Mouse (Mus musculus): Measurements from ENCODE around the gene Hoxd10. TPM values are rescaled to one million over a fixed set of nuclear protein-coding genes. Genes with fewer than 3 reads are reported as not detected.

The Hoxd10 gene
- polyA plus RNA-seq (2014; fragmentation: Nextera tagmentation; extraction: Ambion mirVana), result 0.09 and 0.30 TPM in 2 replicates

DNA sequence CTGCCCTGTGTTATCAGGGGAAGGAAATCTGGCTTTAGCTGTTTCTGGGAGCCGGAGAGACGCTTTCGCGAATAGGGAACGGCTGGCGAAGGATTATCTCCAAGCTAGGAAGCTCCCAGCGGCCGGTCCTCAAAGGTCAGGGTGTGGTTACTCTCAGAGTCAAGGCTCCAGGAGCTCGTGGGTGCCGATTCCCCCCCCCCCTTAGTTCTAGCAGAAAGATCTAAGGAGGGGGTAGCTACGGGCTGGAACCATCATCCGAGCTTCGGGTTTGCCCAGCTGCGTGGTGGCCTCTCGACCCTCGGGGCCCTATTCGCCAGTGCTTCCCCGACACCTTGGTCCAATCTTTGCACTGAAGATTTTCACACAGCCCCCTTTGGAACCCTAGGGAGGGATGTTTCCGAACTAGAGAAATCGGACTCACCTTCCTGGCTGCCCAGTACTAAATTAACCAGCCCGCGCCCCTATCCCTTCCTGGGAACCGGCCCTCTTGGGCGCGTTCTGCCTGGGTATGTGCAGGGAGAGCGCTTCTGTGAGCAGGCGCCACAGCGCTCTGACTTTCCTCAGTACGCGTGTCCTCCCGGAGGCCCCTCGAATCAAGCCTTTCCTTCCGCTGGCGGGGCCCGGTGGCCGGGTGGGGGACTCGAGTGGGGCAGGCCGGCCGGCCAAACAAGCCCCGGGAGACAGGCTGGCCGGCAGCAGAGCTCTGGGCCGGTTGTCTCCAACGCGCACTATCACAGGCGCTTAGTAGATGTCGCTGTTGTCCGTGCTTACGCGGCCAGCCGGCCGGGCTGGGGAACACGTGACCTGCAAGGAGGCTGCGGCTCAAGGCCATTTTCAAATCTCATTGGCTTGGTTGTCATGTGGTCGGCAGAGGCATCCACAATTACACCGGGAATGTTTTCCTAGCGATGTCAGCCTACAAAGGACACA lies at the start of gene Hoxd10:
Hoxd10 (plus strand) TSS at position 903 of the 930 bp plus-strand sequence.
- DNase-seq (ENCODE audit: low spot score) (no peak), ATAC-seq (replicated peaks; ENCODE audit: low FRiP score) (no peak)
- H3K4me1 ChIP-seq (replicated peaks; ENCODE audit: control insufficient read depth, insufficient read depth, low read length), result no peaks in the 10 kb centered on the region
- no peaks in the 10 kb centered on the region for H3K9me3 ChIP-seq (ENCODE audit: control insufficient read depth, low read length)
- H3K27me3 ChIP-seq (replicated peaks; ENCODE audit: control insufficient read depth, insufficient read depth, low read length), result peaks cover 99% of the 10 kb centered on the region
- no peaks in the 10 kb centered on the region for H3K36me3 ChIP-seq (ENCODE audit: control insufficient read depth, insufficient read depth, low read length)
- H3K27ac ChIP-seq (ENCODE audit: low read depth, low read length), result no peak within 1 kb of the TSS
- 1% methylated on average over 56 of the region's 56 CpGs for WGBS
- no peak within 1 kb of the TSS; the same call in 1 of the 2 replicates for H3K4me3 ChIP-seq (ENCODE audit: low read depth, low read length)
- peak within 1 kb of the TSS; percentile 38 for H3K4me2 ChIP-seq
- no peak within 1 kb of the TSS for H3K9ac ChIP-seq (ENCODE audit: low read depth, low read length)

DNA sequence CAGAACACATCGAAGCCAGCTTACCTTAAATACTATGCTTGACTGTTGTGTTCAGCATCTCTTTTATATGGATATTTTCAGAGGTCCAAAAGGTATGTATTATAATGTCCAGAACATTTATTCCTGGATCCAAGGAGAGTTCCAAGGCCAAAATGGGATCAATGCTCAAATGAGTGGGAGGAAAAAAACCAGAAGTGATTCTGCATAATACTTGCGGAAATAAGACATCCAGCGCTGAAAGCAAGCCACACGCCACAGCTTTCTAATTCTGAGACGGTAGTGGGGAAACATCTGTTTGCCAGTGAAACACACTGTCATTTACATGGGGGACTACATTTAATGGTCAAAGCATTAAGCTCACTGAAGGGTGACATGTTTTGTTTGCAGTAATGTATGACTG lies 49.3 kb upstream of the Hoxd10 start:
- no peak for DNase-seq (ENCODE audit: low spot score)
- Histone ChIP-seq H3K4me1 (replicated peaks; ENCODE audit: control insufficient read depth, insufficient read depth, low read length) (no peaks in the 10 kb centered on the region), H3K36me3 (ENCODE audit: control insufficient read depth, insufficient read depth, low read length) (no peaks in the 10 kb centered on the region), H3K4me2 (no peak overlapping the region), H3K9ac (ENCODE audit: low read depth, low read length) (no peak overlapping the region), H3K9me3 (ENCODE audit: control insufficient read depth, low read length) (no peaks in the 10 kb centered on the region), H3K27ac (ENCODE audit: low read depth, low read length) (no peak overlapping the region), H3K4me3 (ENCODE audit: low read depth, low read length) (no peak overlapping the region), H3K27me3 (replicated peaks; ENCODE audit: control insufficient read depth, insufficient read depth, low read length) (peaks cover 36% of the 10 kb centered on the region)
- ATAC-seq (replicated peaks; ENCODE audit: low FRiP score), result no peak
- 69% methylated on average over 5 of the region's 5 CpGs for WGBS

DNA sequence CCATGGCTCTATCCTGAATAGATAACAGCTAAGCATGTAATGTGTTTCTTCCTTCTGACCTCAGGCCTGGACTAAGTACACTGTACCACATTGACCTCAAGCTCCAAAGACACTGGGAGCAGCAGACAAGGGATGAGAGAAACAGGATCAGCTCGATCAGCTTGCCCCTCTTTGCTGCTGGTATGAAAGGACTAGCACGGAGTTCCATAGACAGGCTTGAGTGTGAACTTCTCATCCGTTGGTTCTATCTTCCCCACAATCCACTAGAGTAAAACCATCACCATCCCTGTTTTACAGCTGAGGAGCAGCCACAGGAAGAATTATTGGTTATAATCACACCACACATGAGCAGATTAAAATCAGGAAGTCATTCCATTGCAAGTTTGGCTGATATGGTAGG lies 46.1 kb upstream of the Hoxd10 start:
- Histone ChIP-seq H3K4me3 (ENCODE audit: low read depth, low read length) (no peak overlapping the region), H3K9ac (ENCODE audit: low read depth, low read length) (no peak overlapping the region), H3K4me1 (replicated peaks; ENCODE audit: control insufficient read depth, insufficient read depth, low read length) (no peaks in the 10 kb centered on the region), H3K9me3 (ENCODE audit: control insufficient read depth, low read length) (no peaks in the 10 kb centered on the region), H3K36me3 (ENCODE audit: control insufficient read depth, insufficient read depth, low read length) (no peaks in the 10 kb centered on the region), H3K4me2 (no peak overlapping the region), H3K27ac (ENCODE audit: low read depth, low read length) (no peak overlapping the region), H3K27me3 (replicated peaks; ENCODE audit: control insufficient read depth, insufficient read depth, low read length) (peaks cover 68% of the 10 kb centered on the region)
- no peak for DNase-seq (ENCODE audit: low spot score)
- WGBS, result 69% methylated on average over 3 of the region's 3 CpGs
- no peak for ATAC-seq (replicated peaks; ENCODE audit: low FRiP score)

DNA sequence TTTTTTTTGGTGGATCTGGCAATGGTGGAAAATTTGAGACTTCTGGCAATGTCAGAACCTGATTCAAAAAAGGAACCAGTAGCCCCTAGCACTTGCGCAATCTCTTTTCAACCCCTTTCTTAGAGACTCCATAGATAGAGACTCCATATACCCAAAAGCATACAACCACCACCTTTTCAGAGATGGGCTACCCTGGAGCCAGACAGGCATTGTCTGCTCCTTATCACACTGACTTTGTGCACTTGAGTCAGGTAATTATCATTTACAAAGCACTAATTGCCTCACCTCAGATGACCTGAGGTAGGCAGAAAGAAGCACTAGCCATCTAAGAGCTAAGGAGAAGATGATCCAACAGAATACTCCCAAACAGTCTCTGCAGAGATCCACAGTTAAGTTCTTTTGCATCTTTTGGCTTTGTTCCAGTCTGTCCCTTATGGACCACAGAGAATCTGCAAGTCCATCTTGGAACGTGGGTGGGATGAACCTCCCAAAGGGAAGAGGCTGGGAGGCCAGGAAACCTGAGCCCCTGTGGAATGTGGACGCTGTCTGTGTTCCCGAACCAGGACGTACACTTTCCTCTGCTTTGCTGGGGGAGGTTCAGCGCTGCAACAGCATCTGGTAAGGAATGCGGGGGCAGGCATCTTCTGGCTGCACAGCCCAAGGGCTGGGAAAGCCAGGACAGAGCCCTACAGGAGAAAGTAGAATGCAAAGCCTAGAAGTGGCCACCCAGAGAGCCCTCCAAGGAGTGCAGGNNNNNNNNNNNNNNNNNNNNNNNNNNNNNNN lies 44.5 kb upstream of the Hoxd10 start:
- no peak for DNase-seq (ENCODE audit: low spot score)

DNA sequence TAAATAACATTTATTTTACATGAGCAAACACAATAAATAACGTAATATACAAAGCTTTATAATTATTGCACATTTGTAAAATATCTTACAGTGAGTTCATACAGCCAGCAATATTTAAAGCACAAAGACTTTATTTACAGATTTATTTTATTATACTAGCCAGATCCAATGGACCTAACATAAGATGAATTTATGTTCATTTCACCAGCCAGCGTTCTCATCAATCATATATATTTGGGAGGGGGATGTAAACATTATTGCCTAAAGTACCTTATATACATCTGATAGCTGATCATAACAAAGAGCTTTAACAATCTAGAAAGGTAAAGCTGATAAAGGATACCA lies 38.8 kb upstream of the Hoxd10 start:
- Histone ChIP-seq H3K9ac (ENCODE audit: low read depth, low read length) (no peak overlapping the region), H3K4me2 (no peak overlapping the region), H3K4me3 (ENCODE audit: low read depth, low read length) (no peak overlapping the region), H3K9me3 (ENCODE audit: control insufficient read depth, low read length) (no peaks in the 10 kb centered on the region), H3K27me3 (replicated peaks; ENCODE audit: control insufficient read depth, insufficient read depth, low read length) (peaks cover 91% of the 10 kb centered on the region), H3K36me3 (ENCODE audit: control insufficient read depth, insufficient read depth, low read length) (no peaks in the 10 kb centered on the region), H3K27ac (ENCODE audit: low read depth, low read length) (no peak overlapping the region), H3K4me1 (replicated peaks; ENCODE audit: control insufficient read depth, insufficient read depth, low read length) (peaks cover 6% of the 10 kb centered on the region; the same call in 1 of the 2 replicates)
- DNase-seq (ENCODE audit: low spot score), result no peak
- no peak for ATAC-seq (replicated peaks; ENCODE audit: low FRiP score)
- WGBS, result 40% methylated on average over 2 of the region's 2 CpGs

More for the DNA sequence above, 44.5 kb upstream of the Hoxd10 start:
- WGBS, result 17% methylated on average over 7 of the region's 7 CpGs
- H3K9ac ChIP-seq (ENCODE audit: low read depth, low read length), result no peak overlapping the region
- H3K4me1 ChIP-seq (replicated peaks; ENCODE audit: control insufficient read depth, insufficient read depth, low read length), result no peaks in the 10 kb centered on the region
- ATAC-seq (replicated peaks; ENCODE audit: low FRiP score), result no peak
- no peaks in the 10 kb centered on the region for H3K9me3 ChIP-seq (ENCODE audit: control insufficient read depth, low read length)
- peaks cover 85% of the 10 kb centered on the region for H3K27me3 ChIP-seq (replicated peaks; ENCODE audit: control insufficient read depth, insufficient read depth, low read length)
- no peak overlapping the region for H3K4me2 ChIP-seq
- H3K36me3 ChIP-seq (ENCODE audit: control insufficient read depth, insufficient read depth, low read length), result no peaks in the 10 kb centered on the region
- H3K4me3 ChIP-seq (ENCODE audit: low read depth, low read length), result no peak overlapping the region
- H3K27ac ChIP-seq (ENCODE audit: low read depth, low read length), result no peak overlapping the region

DNA sequence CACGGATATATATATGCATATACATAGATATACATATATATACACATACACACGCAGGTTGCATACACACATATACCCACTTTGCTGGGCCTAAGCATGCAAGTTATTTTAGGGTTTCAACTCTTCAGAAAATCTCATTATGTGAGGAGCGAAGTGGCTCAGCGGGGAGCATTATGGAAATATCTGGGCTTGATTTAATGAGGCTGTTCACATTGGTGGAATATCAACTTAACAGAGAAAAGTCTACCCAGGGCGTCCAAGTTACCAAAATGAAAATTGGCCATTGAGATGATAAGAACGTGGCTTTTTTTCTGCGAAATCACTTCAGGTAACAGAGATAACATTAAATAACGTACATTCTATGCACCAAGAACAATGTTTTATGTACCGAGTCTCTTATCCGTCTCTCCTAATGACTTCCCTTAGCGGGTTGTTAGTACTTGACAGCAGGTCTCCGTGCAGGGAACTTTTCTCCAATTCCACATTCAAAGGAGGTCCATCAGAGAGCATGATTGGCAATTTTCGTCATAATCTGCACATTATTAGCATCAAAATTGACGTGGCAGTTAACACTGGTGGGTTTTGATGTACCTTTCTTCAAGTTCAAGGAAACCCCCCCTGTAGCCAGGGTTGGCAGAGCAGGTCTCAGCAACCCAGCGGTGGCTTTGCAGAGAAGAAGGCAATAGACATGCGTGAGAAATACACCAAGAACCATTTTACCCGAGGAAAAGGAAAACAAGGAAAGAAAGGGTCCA lies 37.8 kb upstream of the Hoxd10 start:
- no peaks in the 10 kb centered on the region for H3K36me3 ChIP-seq (ENCODE audit: control insufficient read depth, insufficient read depth, low read length)
- H3K9me3 ChIP-seq (ENCODE audit: control insufficient read depth, low read length), result no peaks in the 10 kb centered on the region
- H3K4me1 ChIP-seq (replicated peaks; ENCODE audit: control insufficient read depth, insufficient read depth, low read length), result peaks cover 6% of the 10 kb centered on the region; the same call in 1 of the 2 replicates
- no peak overlapping the region for H3K27ac ChIP-seq (ENCODE audit: low read depth, low read length)
- 14% methylated on average over 17 of the region's 17 CpGs for WGBS
- H3K9ac ChIP-seq (ENCODE audit: low read depth, low read length), result no peak overlapping the region
- no peak for ATAC-seq (replicated peaks; ENCODE audit: low FRiP score)
- peaks cover 91% of the 10 kb centered on the region for H3K27me3 ChIP-seq (replicated peaks; ENCODE audit: control insufficient read depth, insufficient read depth, low read length)
- no peak for DNase-seq (ENCODE audit: low spot score)
- no peak overlapping the region for H3K4me3 ChIP-seq (ENCODE audit: low read depth, low read length)
- no peak overlapping the region for H3K4me2 ChIP-seq

DNA sequence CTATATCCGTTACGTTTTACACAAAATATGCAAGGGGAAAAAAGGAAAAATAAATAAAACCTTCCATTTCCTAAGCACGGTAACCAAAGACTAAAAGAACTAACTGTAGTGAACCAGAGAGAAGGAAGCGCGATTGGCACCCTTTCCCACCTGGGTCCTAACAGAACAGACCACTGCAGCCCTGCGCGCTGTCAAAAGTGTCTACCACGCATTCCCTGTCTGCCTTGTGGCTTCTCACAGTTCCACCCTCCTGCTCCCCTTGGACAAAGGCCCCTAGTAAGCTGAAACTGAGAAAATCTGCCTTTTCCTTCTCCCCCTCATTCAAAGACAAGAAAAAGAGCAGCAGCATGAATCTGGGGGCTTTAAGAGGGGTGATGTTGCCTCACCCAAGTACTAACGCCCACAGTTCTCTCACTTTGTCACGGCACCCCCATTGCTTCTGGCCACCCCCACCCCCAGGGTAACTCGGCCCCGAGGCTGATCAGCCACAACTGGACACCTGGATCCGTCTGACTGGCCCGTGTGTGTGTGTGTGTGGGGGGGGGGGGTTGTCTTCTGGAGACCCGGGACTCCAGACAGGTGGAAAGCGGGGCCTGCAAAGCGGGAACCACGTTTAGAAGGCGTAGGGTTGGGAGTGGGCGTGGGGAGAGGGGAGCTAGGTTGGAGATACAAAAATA lies 36.8 kb upstream of the Hoxd10 start:
- no peak for DNase-seq (ENCODE audit: low spot score)
- H3K9ac ChIP-seq (ENCODE audit: low read depth, low read length), result no peak overlapping the region
- H3K27ac ChIP-seq (ENCODE audit: low read depth, low read length), result no peak overlapping the region
- H3K4me1 ChIP-seq (replicated peaks; ENCODE audit: control insufficient read depth, insufficient read depth, low read length), result peaks cover 6% of the 10 kb centered on the region; the same call in 1 of the 2 replicates
- no peak overlapping the region for H3K4me3 ChIP-seq (ENCODE audit: low read depth, low read length)
- ATAC-seq (replicated peaks; ENCODE audit: low FRiP score), result no peak
- H3K9me3 ChIP-seq (ENCODE audit: control insufficient read depth, low read length), result no peaks in the 10 kb centered on the region
- H3K4me2 ChIP-seq, result no peak overlapping the region
- peaks cover 91% of the 10 kb centered on the region for H3K27me3 ChIP-seq (replicated peaks; ENCODE audit: control insufficient read depth, insufficient read depth, low read length)
- no peaks in the 10 kb centered on the region for H3K36me3 ChIP-seq (ENCODE audit: control insufficient read depth, insufficient read depth, low read length)
- 12% methylated on average over 19 of the region's 20 CpGs for WGBS

DNA sequence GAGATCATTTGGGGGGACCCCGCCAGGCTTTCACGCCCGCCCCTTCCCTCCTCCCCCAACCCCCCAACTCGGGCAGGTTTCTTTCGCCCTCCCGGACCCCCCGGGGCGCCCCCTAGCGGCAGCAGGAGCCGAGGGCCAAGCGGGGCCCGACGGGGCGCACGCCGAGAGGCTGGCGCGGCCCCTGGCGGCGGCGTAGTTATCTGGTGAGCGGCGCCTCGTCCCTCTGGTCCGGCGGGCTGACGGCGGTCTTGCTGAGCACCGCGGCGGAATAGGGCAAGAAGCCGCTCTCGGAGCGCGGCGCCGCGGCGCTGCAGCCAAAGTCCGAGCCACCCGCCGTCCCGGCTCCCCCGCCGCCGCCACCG lies 36.3 kb upstream of the Hoxd10 start:
- Histone ChIP-seq H3K4me1 (replicated peaks; ENCODE audit: control insufficient read depth, insufficient read depth, low read length) (peaks cover 6% of the 10 kb centered on the region; the same call in 1 of the 2 replicates), H3K27ac (ENCODE audit: low read depth, low read length) (no peak overlapping the region), H3K4me3 (ENCODE audit: low read depth, low read length) (peak overlapping the region; percentile 46), H3K4me2 (peak overlapping the region; percentile 63), H3K9me3 (ENCODE audit: control insufficient read depth, low read length) (no peaks in the 10 kb centered on the region), H3K36me3 (ENCODE audit: control insufficient read depth, insufficient read depth, low read length) (no peaks in the 10 kb centered on the region), H3K27me3 (replicated peaks; ENCODE audit: control insufficient read depth, insufficient read depth, low read length) (peaks cover 91% of the 10 kb centered on the region), H3K9ac (ENCODE audit: low read depth, low read length) (no peak overlapping the region)
- DNase-seq (ENCODE audit: low spot score) (no peak), ATAC-seq (replicated peaks; ENCODE audit: low FRiP score) (no peak)
- WGBS, result 3% methylated on average over 40 of the region's 47 CpGs
